ENCODE assay signal across 12 mouse cellular contexts in genomic region chr3:152605849-152606248, GRCm38 (mm10).
DNase-seq lines count a peak whose midpoint lies in the region; ATAC-seq and TF ChIP-seq lines count a peak whose summit lies in the region.
"Had no signal": no experiment of that assay in that cellular context is flagged by ENCODE, and none has a peak within 500 bp of the region (broad histone marks: within the 10 kb centered on the region; RNA-seq: fewer than 3 reads in every experiment).

No protein-coding gene starts in this region.

- no peak for ATAC-seq in forebrain, embryonic 14.5 days
- ATAC-seq in forebrain, embryonic 12.5 days (ENCODE audit: low FRiP score): no peak
- peak; percentile 74 for ATAC-seq in neural tube, embryonic 13.5 days (ENCODE audit: low read depth)
- no peak for ATAC-seq in stomach, postnatal 0 days (ENCODE audit: low FRiP score, low TSS enrichment)

- no peak for TF ChIP-seq POLR2A in brain, embryonic 14.5 days (IDR thresholded peaks at IDR 0.05; ENCODE audit: borderline replicate concordance, extremely low read depth, insufficient read depth, insufficient read length, poor library complexity, severe bottlenecking)

- peak; percentile 20 for DNase-seq in forebrain, embryonic 14.5 days (ENCODE audit: low spot score)
- DNase-seq in brain, embryonic 14.5 days (ENCODE audit: low read depth): peak; percentile 36
- peak; percentile 60 to 75 for DNase-seq in layer of hippocampus, adult 8-10 months (ENCODE audit: low spot score in 2 of 2)
- DNase-seq in kidney, postnatal 10 days: no peak
- DNase-seq in stomach, postnatal 0 days (ENCODE audit: low spot score): no peak
- no peak for DNase-seq in kidney, adult 8-10 months
- DNase-seq: gastrocnemius, postnatal 10 days; kidney, adult 18-20 months; lung, adult 18-20 months had no signal

- no peak overlapping the region for H3K27ac ChIP-seq in forebrain, embryonic 14.5 days (ENCODE audit: low read depth, low read length)
- H3K27ac ChIP-seq in forebrain, embryonic 12.5 days: no peak overlapping the region
- H3K27ac ChIP-seq in neural tube, embryonic 13.5 days (replicated peaks): no peak overlapping the region
- H3K27ac ChIP-seq in stomach, postnatal 0 days (replicated peaks): no peak overlapping the region
- H3K27ac ChIP-seq: embryonic facial prominence, embryonic 10.5 days had no signal

- H3K4me3 ChIP-seq in forebrain, embryonic 14.5 days (ENCODE audit: low read depth, low read length): no peak overlapping the region
- H3K4me3 ChIP-seq in forebrain, embryonic 12.5 days (replicated peaks): no peak overlapping the region
- no peak overlapping the region for H3K4me3 ChIP-seq in neural tube, embryonic 13.5 days
- H3K4me3 ChIP-seq in stomach, postnatal 0 days (ENCODE audit: low read depth, low read length): no peak overlapping the region
- H3K4me3 ChIP-seq: embryonic facial prominence, embryonic 10.5 days had no signal

- H3K4me1 ChIP-seq in forebrain, embryonic 14.5 days (ENCODE audit: control insufficient read depth, insufficient read depth, low read length): no peaks in the 10 kb centered on the region
- H3K4me1 ChIP-seq in forebrain, embryonic 12.5 days: no peaks in the 10 kb centered on the region
- H3K4me1 ChIP-seq in neural tube, embryonic 13.5 days (replicated peaks): peaks cover 16% of the 10 kb centered on the region
- H3K4me1 ChIP-seq in stomach, postnatal 0 days (replicated peaks; ENCODE audit: control insufficient read depth, insufficient read depth): no peaks in the 10 kb centered on the region
- H3K4me1 ChIP-seq: embryonic facial prominence, embryonic 10.5 days had no signal

- no peak for TF ChIP-seq EP300 in stomach, postnatal 0 days (optimal IDR thresholded peaks at IDR 0.05)

- 77% methylated on average over 11 of the region's 11 CpGs for WGBS in forebrain, embryonic 14.5 days
- WGBS in forebrain, embryonic 12.5 days: 78% methylated on average over 11 of the region's 11 CpGs
- 26% methylated on average over 11 of the region's 11 CpGs for WGBS in neural tube, embryonic 13.5 days
- 64% methylated on average over 11 of the region's 11 CpGs for WGBS in stomach, postnatal 0 days

- no peak for TF ChIP-seq CTCF in brain, embryonic 14.5 days (IDR thresholded peaks at IDR 0.05; ENCODE audit: borderline replicate concordance, extremely low read depth, insufficient read depth, insufficient read length)
- no peak for TF ChIP-seq CTCF in stomach, postnatal 0 days (IDR thresholded peaks at IDR 0.05; ENCODE audit: low read depth)

- no peak overlapping the region for H3K9ac ChIP-seq in forebrain, embryonic 14.5 days (ENCODE audit: low read length)
- H3K9ac ChIP-seq in forebrain, embryonic 12.5 days: no peak overlapping the region
- H3K9ac ChIP-seq in neural tube, embryonic 13.5 days: no peak overlapping the region
- no peak overlapping the region for H3K9ac ChIP-seq in stomach, postnatal 0 days (ENCODE audit: low read length)

- H3K4me2 ChIP-seq in forebrain, embryonic 14.5 days (ENCODE audit: low read length): no peak overlapping the region
- H3K4me2 ChIP-seq in forebrain, embryonic 12.5 days: no peak overlapping the region
- no peak overlapping the region for H3K4me2 ChIP-seq in neural tube, embryonic 13.5 days
- no peak overlapping the region for H3K4me2 ChIP-seq in stomach, postnatal 0 days (replicated peaks; ENCODE audit: low read depth)

- no peaks in the 10 kb centered on the region for H3K36me3 ChIP-seq in forebrain, embryonic 14.5 days (ENCODE audit: control insufficient read depth, insufficient read depth, low read length)
- no peaks in the 10 kb centered on the region for H3K36me3 ChIP-seq in forebrain, embryonic 12.5 days (replicated peaks)
- no peaks in the 10 kb centered on the region for H3K36me3 ChIP-seq in neural tube, embryonic 13.5 days
- H3K36me3 ChIP-seq in stomach, postnatal 0 days (ENCODE audit: control insufficient read depth, insufficient read depth, low read length): no peaks in the 10 kb centered on the region
- H3K36me3 ChIP-seq: embryonic facial prominence, embryonic 10.5 days had no signal

- H3K9me3 ChIP-seq in forebrain, embryonic 14.5 days (replicated peaks; ENCODE audit: control insufficient read depth, low read length): no peaks in the 10 kb centered on the region
- no peaks in the 10 kb centered on the region for H3K9me3 ChIP-seq in forebrain, embryonic 12.5 days
- no peaks in the 10 kb centered on the region for H3K9me3 ChIP-seq in neural tube, embryonic 13.5 days
- no peaks in the 10 kb centered on the region for H3K9me3 ChIP-seq in stomach, postnatal 0 days (ENCODE audit: control insufficient read depth, low read length)
- H3K9me3 ChIP-seq: embryonic facial prominence, embryonic 10.5 days had no signal

- no peaks in the 10 kb centered on the region for H3K27me3 ChIP-seq in forebrain, embryonic 14.5 days (replicated peaks; ENCODE audit: control insufficient read depth, insufficient read depth, low read length)
- H3K27me3 ChIP-seq in forebrain, embryonic 12.5 days: no peaks in the 10 kb centered on the region
- no peaks in the 10 kb centered on the region for H3K27me3 ChIP-seq in neural tube, embryonic 13.5 days
- H3K27me3 ChIP-seq in stomach, postnatal 0 days (ENCODE audit: control insufficient read depth, insufficient read depth, low read length): no peaks in the 10 kb centered on the region

Comparison
In these comparisons a context has a peak if more than half of its experiments do, and no peak if none do; other contexts are left out.
1. DNase-seq: peak in forebrain, embryonic 14.5 days (single experiment), brain, embryonic 14.5 days (single experiment) and layer of hippocampus, adult 8-10 months (2 of 2); none in kidney, postnatal 10 days (single experiment), stomach, postnatal 0 days (single experiment) and kidney, adult 8-10 months (0 of 2).